Mouse (Mus musculus) left cerebral cortex, postnatal 14 days (tissue): ENCODE measurements at regions not wholly inside any gene's neighbourhood (a gene's known extent, or its start where the extent isn't known, plus 50 kb on each side); places are given as distances from the start of the nearest gene placed in this dataset.
A peak's percentile ranks its signal among the peaks of the same experiment; 100 is the strongest.

Source experiments
- DNase-seq, 2 experiments: peaks; one replicate each; pipeline ENCODE4 v3.0.0; 2021 to 2022; ENCODE audit warnings: low spot score in 2 of 2, mixed read lengths in 1 of 2
- intact Hi-C: fragments of 180-260 bp; cut with DNase I; formaldehyde crosslinking; loops from one replicate; pipeline ENCODE4 v1.15.1; 2025

DNA sequence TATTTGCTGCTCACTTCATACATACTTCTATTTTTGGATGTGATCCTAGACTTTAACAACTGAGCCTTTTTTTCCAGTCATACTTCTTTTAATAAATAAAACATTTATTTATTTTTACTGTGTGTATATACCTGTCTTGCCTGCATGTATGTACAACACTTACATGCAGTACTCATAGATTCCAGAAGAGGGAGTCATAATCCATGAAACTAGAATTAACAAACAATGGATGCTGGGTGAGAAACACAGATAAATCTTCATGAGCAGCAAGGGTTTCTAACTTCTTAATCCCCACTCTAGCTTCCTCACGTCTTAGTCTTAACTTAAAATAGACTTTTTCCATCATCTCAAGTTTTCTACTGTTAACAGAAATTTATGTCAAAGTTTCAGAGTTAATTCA is 1253.7 kb upstream of the Nr2f1 start:
- intact Hi-C loops = no loop called here
- peak in 1 of 2 experiments; percentile 10 for DNase-seq

DNA sequence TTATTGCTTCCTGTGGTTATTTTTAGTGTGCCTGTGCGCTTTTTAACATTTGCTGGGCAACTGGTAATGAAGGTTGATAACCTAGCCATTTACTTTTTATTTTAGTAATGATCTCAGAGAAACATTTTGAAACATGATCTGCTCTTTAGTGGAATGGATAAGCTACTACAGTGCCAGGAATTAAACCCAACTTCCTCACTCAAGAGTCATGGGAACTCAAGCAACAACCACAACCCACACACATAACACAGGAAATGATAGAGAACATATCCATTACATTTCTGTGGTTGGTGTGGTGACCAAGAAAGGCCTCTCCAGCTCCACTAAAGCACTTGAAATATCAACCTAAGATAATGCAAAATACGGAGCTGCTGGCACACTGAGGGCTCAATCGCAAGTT is 1243.6 kb upstream of the Nr2f1 start:
- DNase-seq = no peak
- intact Hi-C loops = no loop called here

- DNase-seq = no peak
- intact Hi-C loops = no loop called here
Measured at GRCm38 (mm10) chr13:79442701-79443100, 1243.1 kb upstream of the Nr2f1 start.

- intact Hi-C loops = no loop called here
- DNase-seq = no peak
Measured at GRCm38 (mm10) chr13:79431465-79431864, 1231.9 kb upstream of the Nr2f1 start.

DNA sequence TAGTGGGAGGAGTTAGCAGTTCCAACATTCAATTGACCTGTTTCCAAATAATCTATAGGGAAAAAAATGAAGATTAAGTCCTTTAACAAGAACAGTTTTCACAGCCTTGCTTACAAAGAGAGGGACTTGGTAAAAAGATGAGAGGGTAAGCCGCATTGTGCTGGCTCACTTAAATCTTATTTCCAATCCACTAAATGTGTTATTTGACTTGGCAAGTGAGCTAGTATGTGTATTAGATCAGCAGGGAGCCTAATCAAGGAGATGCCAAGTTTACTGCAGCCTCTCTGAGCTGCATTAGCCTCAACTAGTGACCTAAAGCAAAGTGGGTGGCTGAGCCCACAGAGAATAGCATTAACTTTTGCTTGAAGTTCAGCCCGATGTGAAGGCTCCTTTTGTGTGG is 1231.4 kb upstream of the Nr2f1 start:
- no peak for DNase-seq
- intact Hi-C loops = no loop called here

GRCm38 (mm10) chr13:79430562-79430961 is 1231.0 kb upstream of the Nr2f1 start:
- intact Hi-C loops = no loop called here
- no peak for DNase-seq

- DNase-seq = no peak
- intact Hi-C loops = no loop called here
Measured at GRCm38 (mm10) chr13:79417841-79418240, 1218.3 kb upstream of the Nr2f1 start.

- DNase-seq = no peak
- intact Hi-C loops = no loop called here
Measured at GRCm38 (mm10) chr13:79400082-79400481, 1200.5 kb upstream of the Nr2f1 start.

- no peak for DNase-seq
- intact Hi-C loops = no loop called here
Measured at GRCm38 (mm10) chr13:79393938-79394337, 1194.4 kb upstream of the Nr2f1 start.

DNA sequence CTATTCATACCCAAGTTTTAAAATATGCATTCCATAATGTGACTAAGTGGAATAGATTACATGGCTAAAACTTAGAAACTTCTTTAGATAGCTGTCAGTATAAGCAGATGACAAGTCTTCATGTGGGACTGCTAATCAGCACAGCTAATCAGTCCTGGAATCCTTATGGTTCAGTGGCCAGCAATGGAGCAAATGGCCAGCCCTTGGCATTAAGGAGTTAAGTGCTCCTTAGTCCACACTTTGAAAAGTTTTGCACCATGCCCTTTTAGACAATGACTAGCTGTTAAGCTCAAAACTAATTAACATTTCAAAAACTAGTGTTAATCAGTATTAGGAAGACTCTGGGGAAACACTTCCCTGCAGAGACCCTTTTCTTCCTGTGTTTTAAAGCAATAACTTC is 1188.4 kb upstream of the Nr2f1 start:
- no peak for DNase-seq
- intact Hi-C loops = no loop called here

DNA sequence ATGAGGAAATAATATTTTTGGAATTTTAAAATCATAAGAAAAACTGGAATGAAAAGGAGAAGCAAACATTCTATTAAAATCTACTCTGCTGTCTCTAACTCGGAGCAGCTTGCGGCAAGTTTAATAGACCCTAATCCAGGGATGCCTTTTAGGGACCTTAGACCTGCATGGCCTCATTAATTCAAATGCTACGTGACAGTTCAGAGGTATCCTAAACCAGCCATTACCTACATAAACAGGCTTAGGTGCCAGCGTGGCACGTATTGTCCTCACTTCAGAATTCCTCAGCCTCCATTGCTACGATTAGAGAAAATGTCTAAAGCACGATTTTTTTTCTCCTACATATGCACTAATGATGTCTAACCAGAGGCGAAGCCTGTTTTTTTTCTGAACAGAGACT is 1141.9 kb upstream of the Nr2f1 start:
- intact Hi-C loops = no loop called here
- no peak for DNase-seq

DNA sequence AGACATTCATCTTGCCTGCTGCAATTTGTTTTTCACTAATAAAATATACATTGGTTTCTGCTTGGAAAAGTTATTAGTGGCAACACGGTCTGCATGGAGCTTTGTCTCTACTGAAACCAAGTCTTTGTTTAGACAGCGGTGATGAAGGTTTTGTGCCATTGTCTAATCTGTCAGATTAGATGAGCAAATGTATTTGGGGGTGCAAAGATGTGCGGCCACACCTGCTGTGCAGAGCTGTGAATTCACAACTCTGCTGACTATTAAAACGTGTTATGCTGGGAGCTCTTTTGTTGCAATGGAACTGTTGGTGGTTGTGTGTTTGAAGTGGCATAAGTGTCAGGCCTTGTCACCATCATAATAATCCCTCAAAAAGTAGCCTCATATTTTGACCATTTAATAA is 1140.9 kb upstream of the Nr2f1 start:
- intact Hi-C loops = no loop called here
- DNase-seq = no peak

DNA sequence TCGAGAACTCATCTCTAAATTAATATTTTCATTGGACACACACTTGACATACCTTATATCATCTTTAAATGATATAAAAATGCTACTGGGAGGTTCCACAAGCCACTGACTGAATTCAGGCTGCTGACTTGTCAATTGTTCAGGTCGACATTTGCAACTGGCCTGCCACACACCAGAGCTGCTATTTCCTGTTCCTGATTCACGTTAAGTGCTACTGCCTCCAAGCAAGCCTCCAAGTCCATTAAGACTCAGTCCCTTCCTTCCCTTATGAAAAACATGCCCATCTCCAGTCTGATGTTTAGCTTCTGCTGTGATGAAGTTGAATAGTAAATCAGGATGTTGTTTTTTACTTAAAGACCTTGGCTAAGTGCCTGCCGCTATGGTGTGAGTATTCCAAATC is 1140.2 kb upstream of the Nr2f1 start:
- DNase-seq = no peak
- intact Hi-C loops = no loop called here

- intact Hi-C loops = no loop called here
- no peak for DNase-seq
Measured at GRCm38 (mm10) chr13:79320146-79320545, 1120.6 kb upstream of the Nr2f1 start.

GRCm38 (mm10) chr13:79309584-79310110 is 1110.1 kb upstream of the Nr2f1 start:
- intact Hi-C loops = no loop called here
- DNase-seq = no peak

DNA sequence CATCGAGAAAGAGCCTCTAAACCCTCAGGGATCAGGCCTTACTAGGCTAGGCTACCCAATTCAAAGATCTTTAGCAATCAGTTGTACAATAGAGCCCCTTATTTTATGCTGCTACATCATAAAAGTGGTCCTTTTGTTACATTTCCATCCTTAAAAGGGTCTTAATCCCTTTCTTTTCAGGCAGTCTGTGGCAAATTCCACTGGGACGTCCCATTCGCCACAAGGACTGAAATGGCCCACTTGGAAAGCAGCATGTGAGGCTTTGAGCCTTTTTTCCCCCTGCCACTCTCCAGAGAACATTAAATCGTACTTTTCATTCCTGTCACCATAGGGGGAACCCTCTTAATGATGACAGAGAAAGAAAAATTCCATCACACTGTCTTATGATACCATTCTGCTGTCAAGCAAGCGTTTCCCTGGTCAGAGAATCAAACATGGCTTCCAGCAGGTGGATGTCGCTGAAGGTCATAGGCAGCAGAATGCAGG is 1097.7 kb upstream of the Nr2f1 start:
- intact Hi-C loops = no loop called here

GRCm38 (mm10) chr13:79288022-79288421 is 1088.5 kb upstream of the Nr2f1 start:
- intact Hi-C loops = loop anchor here (10.0 kb wide), 1 partner anchor 1083 kb away; no protein-coding TSS in a partner anchor
- no peak for DNase-seq

More for the DNA sequence above, 1097.7 kb upstream of the Nr2f1 start:
- DNase-seq = no peak

DNA sequence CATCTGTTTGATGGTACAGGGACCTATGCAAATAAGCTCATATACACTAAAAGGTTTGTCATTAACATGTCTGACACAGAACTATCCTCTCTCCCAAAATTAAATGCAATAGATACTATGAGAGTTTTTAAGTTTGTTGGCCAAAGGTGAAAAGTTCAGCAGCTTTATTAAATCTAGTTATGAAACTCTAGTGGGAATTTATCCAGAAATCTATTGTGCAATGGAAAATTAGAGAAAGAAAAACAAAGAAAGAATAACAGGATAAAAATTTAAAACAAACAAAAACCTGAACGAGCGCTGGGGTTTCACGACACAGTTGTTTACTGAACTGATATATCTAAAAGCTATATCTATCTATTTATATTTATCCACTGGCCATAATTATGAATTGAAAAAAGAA is 1086.6 kb upstream of the Nr2f1 start:
- intact Hi-C loops = loop anchor here (10.0 kb wide), 1 partner anchor 1081 kb away; no protein-coding TSS in a partner anchor
- DNase-seq = no peak

GRCm38 (mm10) chr13:79285478-79285877 is 1085.9 kb upstream of the Nr2f1 start:
- DNase-seq = peak; percentile 4 to 27

DNA sequence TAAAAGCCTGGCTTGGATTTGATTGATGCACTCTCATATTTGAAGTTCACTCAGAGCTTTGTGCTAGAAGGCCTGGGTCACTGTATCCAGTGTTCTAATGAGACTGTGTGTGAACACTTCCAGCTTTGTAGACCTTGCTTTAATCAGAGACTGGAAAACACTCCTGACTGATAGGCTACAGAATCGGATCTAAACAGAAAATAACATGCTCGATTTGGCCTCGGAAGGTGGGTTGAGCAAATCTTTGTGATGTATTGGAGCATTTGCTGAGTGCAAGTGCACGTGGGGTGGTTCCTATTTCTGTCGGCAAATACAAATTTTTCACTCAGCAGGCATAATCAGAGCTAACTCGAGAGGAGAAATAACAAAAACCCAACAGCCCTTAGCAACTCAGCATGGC is 1078.2 kb upstream of the Nr2f1 start:
- intact Hi-C loops = no loop called here
- peak; percentile 3 to 4 for DNase-seq

More at GRCm38 (mm10) chr13:79285478-79285877, 1085.9 kb upstream of the Nr2f1 start:
- intact Hi-C loops = loop anchor here (10.0 kb wide), 1 partner anchor 1081 kb away; no protein-coding TSS in a partner anchor

- intact Hi-C loops = no loop called here
- no peak for DNase-seq
Measured at GRCm38 (mm10) chr13:79277313-79277712, 1077.8 kb upstream of the Nr2f1 start.

DNA sequence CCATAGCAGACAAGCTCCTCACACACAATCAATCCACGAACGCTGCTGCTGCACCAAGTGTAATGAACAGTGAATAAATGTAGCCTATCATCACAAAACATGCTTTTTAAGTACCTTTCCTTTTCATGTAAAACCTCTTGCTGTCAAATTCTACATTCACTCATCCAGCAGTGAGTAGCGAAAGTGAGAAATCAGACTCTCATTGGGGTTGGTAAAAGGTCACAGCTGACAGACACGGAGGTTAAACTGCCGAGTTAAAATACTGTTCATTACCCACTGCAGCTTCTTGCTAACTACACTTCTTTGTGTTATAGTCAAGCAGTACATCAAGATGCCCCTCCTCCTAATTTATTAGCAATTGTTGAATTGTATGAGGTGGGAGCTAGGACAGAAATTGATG is 1055.8 kb upstream of the Nr2f1 start:
- DNase-seq = no peak
- intact Hi-C loops = no loop called here
